Mouse (Mus musculus): Measurements from ENCODE around the gene Zswim1. TPM values are rescaled to one million over a fixed set of nuclear protein-coding genes. Genes with fewer than 3 reads are reported as not detected.

Gene Zswim1
- polyA plus RNA-seq, 1 experiment = 4.1 TPM

Other genes starting within 250 kb of the Zswim1 start
- gene Spint3, start 249.2 kb upstream of the Zswim1 start, polyA plus RNA-seq (2012; ENCODE audit: insufficient read depth, insufficient read length, missing spikeins) = not detected in 2 replicates
- not detected in 2 replicates for gene Wfdc6a, start 237.2 kb upstream of the Zswim1 start, polyA plus RNA-seq (2012; ENCODE audit: insufficient read depth, insufficient read length, missing spikeins)
- not detected in 2 replicates for gene Eppin, start 229.1 kb upstream of the Zswim1 start, polyA plus RNA-seq (2012; ENCODE audit: insufficient read depth, insufficient read length, missing spikeins)
- gene Wfdc6b, start 209.2 kb upstream of the Zswim1 start, polyA plus RNA-seq (2012; ENCODE audit: insufficient read depth, insufficient read length, missing spikeins) = not detected in 2 replicates
- not detected in 2 replicates for gene Wfdc8, start 209.1 kb upstream of the Zswim1 start, polyA plus RNA-seq (2012; ENCODE audit: insufficient read depth, insufficient read length, missing spikeins)
- not detected in 2 replicates for gene Wfdc16, start 183.9 kb upstream of the Zswim1 start, polyA plus RNA-seq (2012; ENCODE audit: insufficient read depth, insufficient read length, missing spikeins)
- gene Wfdc10, start 166.6 kb upstream of the Zswim1 start, polyA plus RNA-seq (2012; ENCODE audit: insufficient read depth, insufficient read length, missing spikeins) = not detected in 2 replicates
- gene Wfdc9, start 166.1 kb upstream of the Zswim1 start, polyA plus RNA-seq (2012; ENCODE audit: insufficient read depth, insufficient read length, missing spikeins) = not detected in 2 replicates
- not detected in 2 replicates for gene Wfdc11, start 148.6 kb upstream of the Zswim1 start, polyA plus RNA-seq (2012; ENCODE audit: insufficient read depth, insufficient read length, missing spikeins)
- gene Wfdc13, start 137.6 kb upstream of the Zswim1 start, polyA plus RNA-seq (2012; ENCODE audit: insufficient read depth, insufficient read length, missing spikeins) = not detected in 2 replicates
- not detected in 2 replicates for gene Spint4, start 124.2 kb upstream of the Zswim1 start, polyA plus RNA-seq (2012; ENCODE audit: insufficient read depth, insufficient read length, missing spikeins)
- not detected in 2 replicates for gene Spint5, start 107.4 kb upstream of the Zswim1 start, polyA plus RNA-seq (2012; ENCODE audit: insufficient read depth, insufficient read length, missing spikeins)
- not detected in 2 replicates for gene Wfdc3, start 76.8 kb upstream of the Zswim1 start, polyA plus RNA-seq (2012; ENCODE audit: insufficient read depth, insufficient read length, missing spikeins)
- 12.7 and 16.6 TPM in 2 replicates for gene Dnttip1, start 76.7 kb upstream of the Zswim1 start, polyA plus RNA-seq (2012; ENCODE audit: insufficient read depth, insufficient read length, missing spikeins)
- 1.4 and 3.8 TPM in 2 replicates for gene Ube2c, start 52.8 kb upstream of the Zswim1 start, polyA plus RNA-seq (2012; ENCODE audit: insufficient read depth, insufficient read length, missing spikeins)
- gene Tnnc2, start 42.7 kb upstream of the Zswim1 start, polyA plus RNA-seq (2012; ENCODE audit: insufficient read depth, insufficient read length, missing spikeins) = 204 and 410 TPM in 2 replicates
- gene Snx21, start 36.9 kb upstream of the Zswim1 start, polyA plus RNA-seq (2012; ENCODE audit: insufficient read depth, insufficient read length, missing spikeins) = 28.2 and 36.8 TPM in 2 replicates
- 15.5 and 16.3 TPM in 2 replicates for gene Acot8, start 17.8 kb upstream of the Zswim1 start, polyA plus RNA-seq (2012; ENCODE audit: insufficient read depth, insufficient read length, missing spikeins)
- gene Zswim3, start 17.6 kb upstream of the Zswim1 start, polyA plus RNA-seq (2012; ENCODE audit: insufficient read depth, insufficient read length, missing spikeins) = 1.5 and 3.6 TPM in 2 replicates
- not detected in 2 replicates for gene Spata25, start 5.9 kb downstream of the Zswim1 start, polyA plus RNA-seq (2012; ENCODE audit: insufficient read depth, insufficient read length, missing spikeins)
- 44.9 and 55.0 TPM in 2 replicates for gene Ctsa, start 10.2 kb downstream of the Zswim1 start, polyA plus RNA-seq (2012; ENCODE audit: insufficient read depth, insufficient read length, missing spikeins)
- gene Neurl2, start 10.8 kb downstream of the Zswim1 start, polyA plus RNA-seq (2012; ENCODE audit: insufficient read depth, insufficient read length, missing spikeins) = 1.1 and 4.1 TPM in 2 replicates
- 59.0 and 82.5 TPM in 2 replicates for gene Pltp, start 35.0 kb downstream of the Zswim1 start, polyA plus RNA-seq (2012; ENCODE audit: insufficient read depth, insufficient read length, missing spikeins)
- 21.6 and 25.6 TPM in 2 replicates for gene Pcif1, start 56.6 kb downstream of the Zswim1 start, polyA plus RNA-seq (2012; ENCODE audit: insufficient read depth, insufficient read length, missing spikeins)
- gene Zfp335, start 89.1 kb downstream of the Zswim1 start, polyA plus RNA-seq (2012; ENCODE audit: insufficient read depth, insufficient read length, missing spikeins) = 6.2 and 6.9 TPM in 2 replicates
- 5.8 and 6.9 TPM in 2 replicates for gene Mmp9, start 118.1 kb downstream of the Zswim1 start, polyA plus RNA-seq (2012; ENCODE audit: insufficient read depth, insufficient read length, missing spikeins)
- gene Slc12a5, start 138.1 kb downstream of the Zswim1 start, polyA plus RNA-seq (2012; ENCODE audit: insufficient read depth, insufficient read length, missing spikeins) = 1.2 and 1.3 TPM in 2 replicates
- 7.5 TPM in 2 replicates for gene Ncoa5, start 212.2 kb downstream of the Zswim1 start, polyA plus RNA-seq (2012; ENCODE audit: insufficient read depth, insufficient read length, missing spikeins)
- 1.2 and 2.2 TPM in 2 replicates for gene Cd40, start 232.9 kb downstream of the Zswim1 start, polyA plus RNA-seq (2012; ENCODE audit: insufficient read depth, insufficient read length, missing spikeins)